Mouse (Mus musculus) midbrain, embryonic 13.5 days (tissue): ENCODE measurements around the gene Slc18a3. TPM values are rescaled to one million over a fixed set of nuclear protein-coding genes. Genes with fewer than 3 reads are reported as not detected.

ENCODE experiments used
- ATAC-seq: fragments of 200-750 bp; cut with Nextera tagmentation; 2 replicates; pipeline ENCODE4 v1.8.0; 2017; ENCODE audit warnings: mild to moderate bottlenecking, moderate TSS enrichment, moderate library complexity
- H3K27ac ChIP-seq: fragments of 300-500 bp; sonication (generic); 2 replicates; pipeline ENCODE4 v1.5.1; 2015; ENCODE audit warnings: inconsistent platforms, mild to moderate bottlenecking, moderate library complexity
- H3K27me3 ChIP-seq: fragments of 300-500 bp; sonication (generic); 2 replicates; pipeline ENCODE4 v1.6.1; 2015; ENCODE audit warnings: mild to moderate bottlenecking, inconsistent platforms
- H3K36me3 ChIP-seq: fragments of 300-500 bp; sonication (generic); 2 replicates; pipeline ENCODE4 v1.6.1; 2015; ENCODE audit warnings: mild to moderate bottlenecking, inconsistent platforms
- H3K4me1 ChIP-seq: fragments of 300-500 bp; sonication (generic); replicated peaks from 2 replicates; pipeline ENCODE4 v1.6.1; 2015; ENCODE audit warnings: inconsistent platforms
- H3K4me2 ChIP-seq: fragments of 300-500 bp; sonication (generic); replicated peaks from 2 replicates; pipeline ENCODE4 v1.6.1; 2015; ENCODE audit warnings: moderate library complexity, mild to moderate bottlenecking, inconsistent platforms
- H3K4me3 ChIP-seq: fragments of 300-500 bp; sonication (generic); replicated peaks from 2 replicates; pipeline ENCODE4 v1.5.1; 2015; ENCODE audit warnings: mild to moderate bottlenecking, inconsistent platforms
- H3K9ac ChIP-seq: fragments of 300-500 bp; sonication (generic); replicated peaks from 2 replicates; pipeline ENCODE4 v1.6.1; 2015; ENCODE audit warnings: mild to moderate bottlenecking, inconsistent platforms
- H3K9me3 ChIP-seq: fragments of 300-500 bp; sonication (generic); 2 replicates; pipeline ENCODE4 v1.6.1; 2016; ENCODE audit warnings: mild to moderate bottlenecking, inconsistent platforms
- WGBS: fragments of 180-500 bp; shearing (Covaris S2); methylation state at CpG from one replicate; pipeline ENCODE4 v1.1.7; 2015; 5-methylcytosine and 5-hydroxymethylcytosine counted together
- polyA plus RNA-seq: library from polyadenylated mRNA; unstranded; fragments of >200 nt; fragmentation: Nextera tagmentation; extraction: Ambion mirVana; gene quantifications from 2 replicates; pipeline ENCODE4 v1.2.1, GENCODE M21; 2015

The Slc18a3 gene
- polyA plus RNA-seq = 1.4 and 1.5 TPM in 2 replicates

GRCm38 (mm10) chr14:32464601-32465505 is at the start of gene Slc18a3:
Slc18a3 (minus strand) TSS chr14:32464850.
- Histone ChIP-seq H3K4me1 (peaks cover 31% of the 10 kb centered on the region), H3K36me3 (no peaks in the 10 kb centered on the region), H3K9ac (peak within 1 kb of the TSS; percentile 39; the same call in 1 of the 2 replicates), H3K9me3 (no peaks in the 10 kb centered on the region), H3K4me3 (peak within 1 kb of the TSS; percentile 44), H3K27me3 (peaks cover 85% of the 10 kb centered on the region), H3K27ac (no peak within 1 kb of the TSS), H3K4me2 (peak within 1 kb of the TSS; percentile 69)
- ATAC-seq = peak; percentile 38
- 0% methylated on average over 66 of the region's 70 CpGs for WGBS

GRCm38 (mm10) chr14:32513336-32514032 is 48.8 kb upstream of the Slc18a3 start, which contains the start of gene Ercc6:
Ercc6 (plus strand) TSS chr14:32513521.
- Histone ChIP-seq H3K9me3 (no peaks in the 10 kb centered on the region), H3K4me2 (peak within 1 kb of the TSS; percentile 87), H3K9ac (peak within 1 kb of the TSS; percentile 78), H3K27ac (peak within 1 kb of the TSS; percentile 91), H3K36me3 (peaks cover 23% of the 10 kb centered on the region), H3K4me3 (peak within 1 kb of the TSS; percentile 74), H3K4me1 (peaks cover 16% of the 10 kb centered on the region), H3K27me3 (no peaks in the 10 kb centered on the region)
- WGBS = under 1% methylated on average over 62 of the region's 62 CpGs
- peak; percentile 99 for ATAC-seq

- Histone ChIP-seq H3K36me3 (peaks cover 20% of the 10 kb centered on the region), H3K9ac (peak overlapping the region; percentile 78; the same call in 1 of the 2 replicates), H3K4me1 (peaks cover 16% of the 10 kb centered on the region), H3K27me3 (no peaks in the 10 kb centered on the region), H3K4me3 (peak overlapping the region; percentile 74), H3K4me2 (peak overlapping the region; percentile 87), H3K27ac (peak overlapping the region; percentile 91), H3K9me3 (no peaks in the 10 kb centered on the region)
- peak; percentile 57 for ATAC-seq
- 43% methylated on average over 9 of the region's 9 CpGs for whole genome bisulfite sequencing
These were observed 48.3 kb upstream of the Slc18a3 start for GRCm38 (mm10) chr14:32512912-32513311.

- H3K9me3 ChIP-seq = no peaks in the 10 kb centered on the region
- no peaks in the 10 kb centered on the region for H3K36me3 ChIP-seq
- no peak overlapping the region for H3K27ac ChIP-seq
- no peak overlapping the region for H3K9ac ChIP-seq
- no peak for ATAC-seq
- peaks cover 7% of the 10 kb centered on the region for H3K4me1 ChIP-seq
- WGBS = 84% methylated on average over 6 of the region's 6 CpGs
- H3K4me2 ChIP-seq = no peak overlapping the region
- no peaks in the 10 kb centered on the region for H3K27me3 ChIP-seq
- no peak overlapping the region for H3K4me3 ChIP-seq
These were observed 44.9 kb upstream of the Slc18a3 start for GRCm38 (mm10) chr14:32509443-32509961.

GRCm38 (mm10) chr14:32508105-32508835 is 43.6 kb upstream of the Slc18a3 start:
- ATAC-seq = no peak

GRCm38 (mm10) chr14:32507216-32507615 is 42.6 kb upstream of the Slc18a3 start:
- H3K9ac ChIP-seq = no peak overlapping the region
- 84% methylated on average over 4 of the region's 4 CpGs for WGBS
- no peak for ATAC-seq

More at GRCm38 (mm10) chr14:32508105-32508835, 43.6 kb upstream of the Slc18a3 start:
- H3K4me1 ChIP-seq = no peaks in the 10 kb centered on the region; the same call in 1 of the 2 replicates
- no peak overlapping the region for H3K27ac ChIP-seq
- no peaks in the 10 kb centered on the region for H3K9me3 ChIP-seq
- H3K36me3 ChIP-seq = no peaks in the 10 kb centered on the region
- no peak overlapping the region for H3K4me3 ChIP-seq
- H3K27me3 ChIP-seq = no peaks in the 10 kb centered on the region
- no peak overlapping the region for H3K9ac ChIP-seq
- no peak overlapping the region for H3K4me2 ChIP-seq
- 77% methylated on average over 10 of the region's 10 CpGs for WGBS

GRCm38 (mm10) chr14:32506329-32506728 is 41.7 kb upstream of the Slc18a3 start:
- H3K4me2 ChIP-seq = no peak overlapping the region
- no peak overlapping the region for H3K9ac ChIP-seq
- 88% methylated on average over 10 of the region's 10 CpGs for WGBS
- H3K36me3 ChIP-seq = no peaks in the 10 kb centered on the region
- no peaks in the 10 kb centered on the region for H3K27me3 ChIP-seq
- ATAC-seq = no peak
- H3K27ac ChIP-seq = no peak overlapping the region
- H3K9me3 ChIP-seq = no peaks in the 10 kb centered on the region
- H3K4me1 ChIP-seq = no peaks in the 10 kb centered on the region
- H3K4me3 ChIP-seq = no peak overlapping the region

More at GRCm38 (mm10) chr14:32507216-32507615, 42.6 kb upstream of the Slc18a3 start:
- no peak overlapping the region for H3K27ac ChIP-seq
- H3K27me3 ChIP-seq = no peaks in the 10 kb centered on the region
- H3K36me3 ChIP-seq = no peaks in the 10 kb centered on the region
- H3K4me2 ChIP-seq = no peak overlapping the region
- no peaks in the 10 kb centered on the region for H3K4me1 ChIP-seq
- no peaks in the 10 kb centered on the region for H3K9me3 ChIP-seq
- H3K4me3 ChIP-seq = no peak overlapping the region

GRCm38 (mm10) chr14:32503897-32504296 is 39.2 kb upstream of the Slc18a3 start:
- Histone ChIP-seq H3K4me3 (no peak overlapping the region), H3K27ac (no peak overlapping the region), H3K4me2 (no peak overlapping the region), H3K27me3 (no peaks in the 10 kb centered on the region), H3K9me3 (no peaks in the 10 kb centered on the region), H3K4me1 (no peaks in the 10 kb centered on the region), H3K36me3 (no peaks in the 10 kb centered on the region), H3K9ac (no peak overlapping the region)
- no peak for ATAC-seq
- 91% methylated on average over 1 of the region's 1 CpGs for WGBS

GRCm38 (mm10) chr14:32502764-32503688 is 38.4 kb upstream of the Slc18a3 start:
- no peak for ATAC-seq
- 80% methylated on average over 9 of the region's 9 CpGs for WGBS
- Histone ChIP-seq H3K4me3 (no peak overlapping the region), H3K4me1 (no peaks in the 10 kb centered on the region), H3K27me3 (no peaks in the 10 kb centered on the region), H3K9ac (no peak overlapping the region), H3K9me3 (no peaks in the 10 kb centered on the region), H3K4me2 (no peak overlapping the region), H3K27ac (no peak overlapping the region), H3K36me3 (no peaks in the 10 kb centered on the region)

GRCm38 (mm10) chr14:32501303-32501702 is 36.7 kb upstream of the Slc18a3 start:
- H3K4me3 ChIP-seq = no peak overlapping the region

More at GRCm38 (mm10) chr14:32501303-32501702, 36.7 kb upstream of the Slc18a3 start:
- 67% methylated on average over 2 of the region's 2 CpGs for WGBS
- no peak overlapping the region for H3K4me2 ChIP-seq
- no peak overlapping the region for H3K27ac ChIP-seq
- no peak overlapping the region for H3K9ac ChIP-seq
- H3K9me3 ChIP-seq = no peaks in the 10 kb centered on the region
- H3K36me3 ChIP-seq = no peaks in the 10 kb centered on the region
- no peaks in the 10 kb centered on the region for H3K4me1 ChIP-seq
- no peak for ATAC-seq
- no peaks in the 10 kb centered on the region for H3K27me3 ChIP-seq
